Mouse (Mus musculus) MEL-GATA-1-ER (cell line): ENCODE measurements around the gene Clstn3.
"Not testable (repeated sequence)": the region's sequence is repeated elsewhere in the genome, so short reads cannot be mapped to it uniquely, and the experiment has no call there.

Experiments
- DNase-seq: peaks from one replicate; pipeline ENCODE4 v3.0.0-alpha.2; 2012; ENCODE audit warnings: low read depth; ENCODE audit errors: extremely low read depth

Gene Clstn3

DNA sequence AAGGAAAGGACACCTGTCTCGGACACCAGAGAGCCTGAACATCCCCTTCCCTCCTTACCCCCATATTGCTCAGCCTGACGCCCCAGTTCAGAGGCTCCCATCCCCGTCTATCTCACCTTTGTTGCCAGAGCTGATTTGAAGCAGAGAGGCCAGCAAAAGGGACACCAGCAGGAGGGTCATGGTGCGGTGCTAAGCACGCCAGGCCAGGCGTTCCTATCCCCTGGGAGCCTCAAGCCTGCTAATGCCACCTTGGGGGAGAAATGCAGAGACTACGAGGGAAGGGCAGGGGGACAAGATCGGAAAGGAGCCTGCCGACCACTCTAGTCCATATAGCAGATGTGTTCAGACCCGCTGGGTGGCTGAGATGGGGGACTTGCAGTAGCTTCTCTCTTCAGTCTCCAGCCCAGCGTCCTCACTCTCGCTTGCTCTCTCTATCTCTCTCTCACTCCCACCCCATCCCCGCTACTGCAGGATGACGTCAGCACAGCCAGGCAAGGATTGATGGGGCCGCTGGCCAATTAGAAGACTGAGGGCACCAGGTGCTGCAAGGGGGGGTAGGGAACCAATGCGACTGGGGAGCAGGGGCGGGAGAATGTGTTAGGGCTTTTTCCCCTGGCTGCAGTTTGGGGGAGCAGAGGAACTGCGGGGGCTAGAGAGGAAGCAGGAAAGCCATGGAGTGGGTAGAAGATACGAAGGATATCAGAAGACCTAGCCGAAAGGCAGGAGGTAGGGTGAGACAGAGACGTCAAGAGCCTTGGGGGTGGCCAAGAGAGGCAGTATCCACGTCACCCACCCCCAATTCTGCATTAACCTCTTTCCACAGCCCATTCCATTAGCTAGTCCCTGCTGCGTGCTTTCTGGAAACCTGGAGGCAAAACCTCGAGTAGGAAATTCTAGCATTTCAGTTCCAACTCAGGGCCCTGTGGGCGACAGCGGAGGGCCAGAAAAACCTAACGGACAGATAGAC lies at the start of gene Clstn3:
Gene Clstn3, minus strand, starts transcription at position 490 of the 967 bp plus-strand sequence.
- DNase-seq, result peak; percentile 96

DNA sequence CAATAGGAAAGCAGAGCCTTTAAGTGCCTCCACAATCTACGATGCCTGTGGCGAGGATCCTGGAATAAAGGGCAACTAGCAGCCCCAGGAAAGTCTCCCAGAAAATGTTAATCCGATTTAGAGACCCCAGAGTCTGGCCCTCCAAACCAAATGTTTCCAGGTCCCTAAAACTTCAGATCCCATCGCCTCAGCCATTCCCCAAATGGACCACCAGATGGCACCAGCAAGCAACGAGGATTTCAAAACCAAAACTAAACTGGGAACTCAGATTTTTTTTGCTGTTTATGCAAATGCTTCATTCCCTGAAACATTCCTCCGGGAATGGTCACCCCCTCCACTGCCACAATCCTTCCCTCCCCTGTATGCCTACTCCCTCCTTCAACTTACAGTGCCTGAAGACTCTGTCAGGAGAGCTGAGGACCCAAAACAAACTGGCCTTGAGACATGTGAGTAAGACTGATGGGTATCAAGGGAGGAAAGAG lies 47.8 kb upstream of the Clstn3 start, which contains the start of gene C1ra:
Gene C1ra, plus strand, starts transcription at position 51 of the 482 bp plus-strand sequence.
- no peak for DNase-seq

DNA sequence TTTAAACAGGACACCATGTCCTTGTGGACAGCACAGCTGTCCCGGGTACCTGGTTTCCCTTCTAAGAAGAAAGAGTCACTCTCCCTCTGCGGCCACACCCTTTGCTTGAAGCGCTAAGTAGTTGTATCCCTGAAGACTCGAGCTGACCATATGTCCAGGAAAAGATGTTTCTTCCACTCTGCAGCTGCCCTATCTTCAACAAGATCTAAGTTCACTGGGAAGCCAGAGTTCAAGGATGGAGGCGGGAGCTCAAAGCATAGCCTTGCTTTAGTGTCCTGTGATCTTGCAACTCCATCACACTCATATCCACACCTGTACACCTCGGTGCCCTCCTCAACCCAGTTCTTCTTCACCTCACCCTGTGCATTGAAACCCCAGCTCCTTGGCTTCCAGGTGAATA lies 47.3 kb upstream of the Clstn3 start:
- no peak for DNase-seq

DNA sequence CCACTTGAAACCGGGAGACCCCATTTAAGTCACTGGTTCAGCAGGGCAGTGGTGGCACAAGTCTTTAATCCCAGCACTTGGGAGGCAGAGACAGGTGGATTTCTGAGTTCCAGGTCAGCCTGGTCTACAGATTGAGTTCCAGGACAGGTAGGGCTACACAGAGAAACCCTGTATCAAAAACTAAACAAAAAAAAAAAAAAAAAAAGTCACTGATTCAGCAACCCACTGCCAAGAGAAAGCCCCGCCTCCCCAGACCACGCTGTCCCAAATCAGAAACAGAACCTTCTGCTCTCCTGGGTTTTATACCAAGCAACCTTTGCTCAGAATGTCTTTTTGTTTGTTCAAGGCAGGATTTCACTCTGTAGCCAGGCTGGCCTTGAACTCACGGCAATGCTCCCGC lies 44.6 kb upstream of the Clstn3 start:
- DNase-seq, result not testable (repeated sequence)

DNA sequence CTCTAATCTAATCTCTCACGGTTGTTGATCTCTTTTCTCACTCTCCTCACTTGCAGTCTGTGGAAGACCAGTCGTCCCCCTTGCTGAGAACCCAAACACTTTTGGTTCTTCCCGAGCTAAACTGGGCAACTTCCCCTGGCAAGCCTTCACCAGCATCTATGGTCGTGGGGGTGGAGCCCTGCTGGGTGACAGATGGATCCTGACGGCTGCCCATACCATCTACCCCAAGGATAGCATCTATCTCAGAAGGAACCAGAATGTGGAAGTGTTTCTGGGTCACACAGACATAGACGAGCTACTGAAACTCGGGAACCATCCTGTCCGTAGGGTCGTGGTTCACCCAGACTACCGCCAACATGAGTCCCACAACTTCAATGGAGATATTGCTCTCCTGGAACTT lies 43.7 kb upstream of the Clstn3 start:
- DNase-seq, result no peak

DNA sequence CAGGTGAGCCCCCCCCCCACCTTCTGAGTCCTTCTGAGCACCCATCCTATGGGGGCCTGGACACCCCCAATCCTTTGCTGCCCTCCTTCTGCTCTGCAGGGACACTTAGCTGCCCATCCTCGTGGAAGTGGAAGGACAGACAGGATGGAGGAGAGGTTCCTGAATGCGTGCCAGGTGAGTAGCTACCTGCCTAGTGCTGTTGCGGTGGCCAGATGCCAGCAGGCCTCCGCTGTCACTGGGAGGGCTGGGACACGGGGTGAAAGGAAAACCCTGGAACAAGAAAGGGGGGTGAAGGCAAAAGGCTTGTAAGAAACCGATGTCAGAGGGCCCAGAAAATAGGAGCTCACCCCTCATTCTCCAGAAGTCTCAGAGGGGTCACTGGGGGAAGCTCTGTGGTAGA lies 42.4 kb upstream of the Clstn3 start:
- no peak for DNase-seq

DNA sequence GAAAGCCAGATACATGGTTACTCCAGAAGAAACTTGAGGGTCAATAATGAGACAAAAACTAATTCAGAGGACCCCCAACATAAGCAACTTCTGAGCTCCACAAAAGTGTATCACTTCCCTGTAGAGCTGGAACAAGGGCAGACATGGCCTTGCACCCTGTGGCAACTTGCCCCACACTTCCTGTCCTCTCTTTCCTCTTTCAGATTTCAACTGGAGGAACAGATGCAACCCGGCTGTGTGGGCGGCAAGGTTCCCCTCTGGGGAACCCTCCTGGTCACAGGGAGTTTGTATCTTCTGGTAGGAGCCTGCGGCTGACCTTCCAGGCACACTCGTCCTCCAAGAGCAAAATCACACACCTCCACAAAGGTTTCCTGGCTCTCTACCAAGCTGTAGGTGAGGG lies 40.4 kb upstream of the Clstn3 start:
- no peak for DNase-seq

DNA sequence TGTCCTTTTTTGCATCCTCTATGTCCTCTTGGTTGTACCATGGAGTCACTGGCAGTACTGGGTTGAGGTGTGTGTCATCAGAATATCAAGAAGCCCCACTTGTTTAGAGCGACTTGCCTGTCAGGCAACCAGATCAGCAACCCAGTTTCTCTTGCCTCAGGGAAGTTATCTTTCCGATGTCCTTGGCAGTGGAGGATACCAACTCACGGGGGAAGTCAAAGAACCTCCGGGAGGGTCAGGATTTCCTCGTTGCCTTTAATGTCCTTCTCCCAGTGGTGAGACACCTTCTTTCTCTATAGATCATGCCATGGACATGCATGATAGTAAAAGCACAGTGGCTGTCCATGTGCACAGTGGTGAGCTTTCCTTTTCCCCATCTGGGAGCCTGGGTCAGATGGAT lies 37.4 kb upstream of the Clstn3 start:
- no peak for DNase-seq

DNA sequence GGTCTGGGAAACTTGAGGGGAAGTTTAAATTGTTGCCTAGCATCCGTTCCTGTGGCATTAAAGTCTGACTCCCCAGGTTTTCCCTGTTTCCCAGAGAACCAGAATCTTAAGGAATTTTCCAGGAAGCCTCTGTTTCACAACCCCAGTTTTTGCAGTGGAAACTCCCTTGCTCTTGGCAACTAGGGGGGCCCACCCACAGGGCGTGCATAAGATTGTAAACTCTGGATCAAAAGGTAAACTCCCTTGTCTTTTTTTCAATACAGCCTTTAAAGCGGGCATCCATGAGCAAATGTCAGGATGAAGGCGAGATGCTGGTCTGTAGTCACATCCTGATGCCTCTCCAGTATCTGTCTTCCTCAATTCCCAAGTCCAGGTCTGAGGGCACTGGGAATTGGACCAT lies 36.9 kb upstream of the Clstn3 start:
- no peak for DNase-seq

DNA sequence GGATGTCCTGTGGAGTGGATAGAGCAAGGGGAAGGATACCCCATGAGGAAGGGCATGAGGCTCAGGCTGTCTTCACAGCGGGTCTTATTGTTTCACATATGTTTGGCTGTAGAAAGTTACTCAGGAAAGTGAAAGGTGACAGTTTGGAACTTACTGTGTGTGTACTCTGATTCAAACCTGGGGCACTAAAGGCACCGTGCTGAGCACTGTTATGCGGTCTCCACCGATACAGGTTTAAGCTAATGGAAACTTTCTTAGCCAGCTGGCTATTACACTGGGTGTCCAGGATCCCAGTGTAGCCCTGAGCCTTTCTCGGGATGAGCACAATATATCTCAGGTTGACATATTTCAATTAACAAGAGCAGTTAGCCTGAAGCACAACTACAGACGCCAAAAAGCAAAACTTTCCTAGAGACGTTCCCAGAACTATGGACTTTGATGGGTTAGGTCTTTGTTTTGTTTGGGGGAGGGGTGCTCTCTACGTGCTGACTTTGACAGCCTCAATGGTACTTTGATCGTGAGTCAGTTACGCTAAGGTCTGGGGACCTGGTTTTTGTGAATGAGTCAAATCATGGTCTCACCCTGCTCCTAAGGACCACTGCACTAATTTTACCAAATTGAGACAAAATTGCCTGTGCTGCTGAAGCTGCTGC lies 35.4 kb upstream of the Clstn3 start:
- no peak for DNase-seq

DNA sequence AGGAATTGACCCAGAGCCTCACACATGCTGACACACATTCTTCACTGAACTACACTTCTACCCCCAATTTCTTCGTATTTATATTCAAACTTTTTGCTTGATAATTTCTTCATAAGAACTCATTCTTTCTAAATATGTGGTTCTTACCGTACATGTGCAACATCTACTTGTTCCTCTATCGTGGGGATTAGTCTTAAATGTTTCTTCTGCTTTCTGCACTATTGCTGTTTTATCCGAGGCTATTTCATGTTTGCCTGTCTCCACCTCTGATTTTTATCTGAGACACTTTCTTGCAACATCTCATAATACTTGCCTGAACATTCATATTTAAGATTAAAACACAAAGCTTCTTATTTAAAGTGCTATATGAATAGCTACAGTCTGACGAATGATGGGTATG lies 31.5 kb upstream of the Clstn3 start:
- DNase-seq, result no peak

DNA sequence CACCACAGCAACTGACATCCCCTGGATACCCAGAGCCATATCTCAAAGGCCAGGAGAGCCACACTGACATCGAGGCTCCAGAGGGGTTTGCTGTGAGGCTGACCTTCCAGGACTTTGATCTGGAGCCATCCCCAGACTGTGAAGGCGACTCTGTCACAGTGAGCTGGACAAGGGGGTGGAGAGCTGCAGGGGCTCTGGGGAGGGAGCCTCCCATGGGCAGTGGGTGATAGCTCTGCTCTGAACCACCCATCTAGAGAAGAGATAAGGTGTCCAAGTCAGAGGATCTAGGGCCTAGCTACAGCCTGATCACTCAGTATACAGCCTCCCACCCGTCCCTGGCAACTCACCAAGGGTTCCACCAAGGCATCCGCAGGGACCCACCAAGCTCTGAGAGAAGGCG lies 29.3 kb upstream of the Clstn3 start:
- no peak for DNase-seq

DNA sequence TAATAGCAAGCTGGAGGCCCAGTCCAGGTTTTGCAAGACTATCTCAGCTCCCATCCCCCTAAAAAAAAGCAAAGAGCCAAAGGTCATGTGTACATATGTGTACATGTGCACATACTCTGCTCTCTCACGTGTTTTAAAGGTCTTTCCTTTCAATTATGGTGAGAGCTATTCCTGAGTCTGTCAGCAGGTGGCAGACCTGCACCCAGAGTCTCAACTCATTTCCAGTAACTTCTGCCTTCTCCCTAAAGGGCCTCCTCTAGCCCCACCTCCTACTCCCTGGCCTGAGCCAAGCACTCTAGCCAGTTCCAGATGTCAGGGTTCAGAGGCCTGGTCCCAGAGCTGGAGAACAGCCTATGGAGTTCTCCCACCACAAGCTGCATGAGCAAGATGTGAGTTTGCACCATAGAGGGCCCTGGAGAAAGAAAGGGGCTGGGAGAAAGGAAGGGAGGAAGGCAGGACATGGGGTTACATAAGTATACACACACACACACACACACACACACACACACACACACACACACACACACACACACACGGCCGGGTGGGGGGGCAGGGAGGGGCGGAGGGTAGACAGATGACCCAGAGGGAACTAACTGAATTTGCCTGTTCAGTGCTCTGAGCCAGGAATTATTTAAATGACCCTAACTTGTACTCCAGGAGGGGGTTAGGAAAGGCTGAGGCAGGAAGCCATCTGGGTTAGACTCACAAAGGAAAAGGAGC lies 28.4 kb upstream of the Clstn3 start, which contains the start of gene C1rl:
Gene C1rl, plus strand, starts transcription at position 272 of the 720 bp plus-strand sequence.
- DNase-seq, result peak; percentile 87

DNA sequence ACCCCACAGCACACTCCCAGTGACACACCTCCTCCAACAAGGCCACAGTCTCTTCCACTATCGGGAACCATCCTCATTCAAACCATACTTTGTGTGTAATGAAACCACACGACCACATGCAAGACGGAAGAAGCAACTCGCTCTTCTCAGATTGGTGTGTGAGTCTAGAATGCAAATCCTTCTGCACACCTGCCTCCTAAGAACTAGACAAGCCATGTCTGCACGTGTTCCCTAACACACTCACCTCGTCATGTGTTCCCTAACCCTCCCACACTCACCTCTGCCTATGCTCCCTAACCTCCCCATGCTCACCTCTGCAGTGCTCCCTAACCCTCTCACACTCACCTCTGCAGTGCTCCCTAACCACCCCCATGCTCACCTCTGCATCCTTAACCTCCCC lies 26.8 kb upstream of the Clstn3 start:
- DNase-seq, result no peak

DNA sequence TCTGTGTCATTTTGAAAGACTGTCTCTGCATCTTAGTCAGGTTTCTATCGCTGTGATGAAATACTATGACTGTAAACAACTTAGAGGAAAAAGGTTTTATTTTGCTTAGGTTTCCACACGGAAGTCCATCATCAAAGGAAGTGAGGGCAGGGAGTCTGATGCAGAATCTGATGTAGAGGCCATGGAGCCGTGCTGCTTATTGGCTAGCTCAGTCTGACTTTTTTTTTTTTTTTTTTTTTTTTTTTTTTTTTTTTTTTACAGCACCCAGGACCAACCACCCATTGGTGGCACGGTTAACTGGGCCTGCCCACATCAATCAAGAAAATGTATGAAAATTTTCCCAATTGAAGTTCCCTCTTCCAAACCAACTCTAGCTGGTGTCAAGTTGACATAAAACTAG lies 24.4 kb upstream of the Clstn3 start:
- DNase-seq, result no peak

DNA sequence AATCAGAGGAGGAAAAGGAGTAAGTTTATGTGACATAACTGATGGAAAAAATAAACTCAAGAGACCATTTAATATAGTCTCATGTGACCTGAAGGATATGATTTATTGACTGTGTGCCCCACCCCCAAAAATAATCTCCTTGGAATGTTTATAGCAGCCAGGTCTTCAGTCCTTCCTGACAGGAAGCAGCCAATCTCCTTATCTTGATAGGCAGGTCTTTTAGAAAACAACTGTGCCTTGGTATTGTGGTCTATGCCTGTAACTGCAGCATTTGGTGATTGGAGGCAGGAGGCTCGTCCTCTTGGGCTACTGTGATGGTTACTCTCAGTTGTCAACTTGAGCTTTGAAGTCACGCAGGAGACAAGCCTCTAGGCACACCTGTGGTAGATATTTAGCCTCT lies 22.9 kb upstream of the Clstn3 start:
- DNase-seq, result no peak

DNA sequence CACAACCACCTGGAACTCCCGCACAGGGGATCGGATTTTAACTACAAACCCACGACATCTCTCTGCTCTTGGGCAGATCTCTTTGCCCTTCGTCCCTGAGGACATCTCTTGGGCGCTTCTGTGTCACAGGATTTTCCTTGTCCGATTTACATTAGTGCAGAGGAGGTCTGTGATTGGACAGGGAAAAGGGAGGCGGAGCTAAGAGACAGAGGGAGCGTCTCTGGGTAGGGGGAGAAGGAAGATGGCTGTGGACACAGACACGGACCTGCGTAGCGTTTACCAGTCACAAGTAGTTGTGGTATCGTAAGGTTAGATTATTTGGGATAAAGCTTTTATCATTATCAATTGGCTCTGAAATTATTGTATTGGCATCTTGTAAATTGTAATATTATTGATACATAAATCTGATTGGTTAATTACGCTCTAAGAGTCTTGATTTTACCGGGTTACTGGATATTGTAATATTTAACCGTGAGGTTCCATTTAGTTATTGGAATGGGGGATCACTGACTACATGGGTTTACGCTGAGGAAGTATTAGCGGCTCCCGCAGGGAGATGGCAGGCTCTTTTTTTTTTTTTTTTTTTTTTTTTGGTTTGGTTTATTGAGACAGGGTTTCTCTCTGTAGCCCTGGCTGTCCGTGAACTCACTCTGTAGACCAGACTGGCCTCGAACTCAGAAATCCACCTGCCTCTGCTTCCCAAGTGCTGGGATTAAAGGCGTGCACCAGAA lies 21.0 kb upstream of the Clstn3 start:
- peak; percentile 77 for DNase-seq

DNA sequence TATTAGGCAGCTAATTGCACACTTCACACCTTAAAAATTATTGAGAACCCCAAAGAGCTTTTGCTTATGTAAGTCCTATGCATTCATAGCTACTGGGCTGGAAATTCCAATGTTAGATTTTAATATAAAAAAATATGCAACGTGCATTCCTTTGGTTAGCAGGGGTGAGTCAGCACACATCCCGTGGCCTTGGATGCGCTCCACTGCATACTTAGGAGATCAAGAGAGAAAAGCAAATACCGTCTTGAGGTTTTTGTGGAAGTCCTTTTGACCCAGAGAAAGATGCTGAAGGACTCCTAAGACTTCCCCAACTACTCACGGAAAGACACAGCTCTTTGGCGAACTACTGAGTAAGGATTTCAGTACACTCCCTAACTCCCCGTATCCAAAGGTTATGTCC lies 20.3 kb upstream of the Clstn3 start:
- no peak for DNase-seq

DNA sequence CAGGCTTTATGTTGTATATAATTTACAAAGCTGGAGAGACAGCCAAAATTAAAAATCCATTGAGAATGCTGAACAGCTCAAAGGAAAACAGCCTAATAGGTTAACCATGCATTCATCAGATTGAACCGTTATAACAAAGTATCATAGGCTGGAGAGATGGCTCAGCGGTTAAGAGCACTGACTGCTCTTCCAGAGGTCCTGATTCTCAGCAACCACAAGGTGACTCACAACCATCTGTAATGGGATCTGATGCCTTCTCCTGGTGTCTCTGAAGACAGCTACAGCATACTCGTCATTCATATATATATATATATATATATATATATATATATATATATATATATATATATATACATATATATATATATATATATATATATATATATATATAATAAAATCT lies 19.2 kb upstream of the Clstn3 start:
- not testable (repeated sequence) for DNase-seq

DNA sequence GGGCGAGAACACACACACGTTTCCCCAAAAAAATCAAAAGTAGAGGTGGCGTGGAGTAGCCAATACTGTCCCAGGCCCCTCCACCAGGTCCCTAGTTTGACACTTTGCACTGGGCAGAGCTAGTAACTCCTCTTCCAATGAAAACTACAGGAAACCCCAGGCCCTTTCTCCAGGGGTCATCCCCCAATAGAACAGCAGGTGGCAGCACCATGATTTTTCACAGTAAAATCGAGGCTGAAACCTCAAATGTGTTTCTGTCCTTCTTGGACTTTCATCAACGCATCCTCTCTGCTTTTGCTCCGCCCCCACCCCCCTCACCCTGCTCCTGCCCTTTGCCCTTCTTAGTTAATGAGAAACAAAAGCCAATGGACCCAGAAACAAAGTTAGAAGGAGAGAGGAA lies 17.0 kb upstream of the Clstn3 start:
- DNase-seq, result peak; percentile 73

DNA sequence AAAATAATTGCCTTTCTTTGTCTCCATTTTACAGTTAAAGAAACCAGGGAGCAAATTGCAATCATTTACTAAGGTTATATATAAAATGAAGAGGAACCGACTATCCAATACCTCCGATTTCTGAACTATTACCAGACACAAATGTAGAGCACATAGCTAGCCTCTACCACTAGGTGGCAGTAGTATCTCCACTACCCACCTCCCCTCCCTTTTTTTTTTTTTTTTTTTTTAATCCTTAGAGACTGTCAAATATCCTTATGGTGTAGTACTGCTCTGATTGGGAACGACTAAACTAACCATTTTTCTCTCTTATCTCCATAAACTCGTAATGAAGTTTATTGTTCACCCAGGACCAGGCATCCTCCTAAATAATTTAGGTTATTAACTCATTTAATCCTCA lies 15.7 kb upstream of the Clstn3 start:
- peak; percentile 78 for DNase-seq
